Mouse (Mus musculus) kidney, postnatal 0 days (tissue): ENCODE results near the gene Nxnl1. TPM values are rescaled to one million over a fixed set of nuclear protein-coding genes. Genes with fewer than 3 reads are reported as not detected.

Experiments used
- ATAC-seq: fragments of 200-750 bp; cut with Nextera tagmentation; replicated peaks from 2 replicates; pipeline ENCODE4 v1.8.0; 2017; ENCODE audit warnings: low read depth, moderate number of reproducible peaks, moderate TSS enrichment, moderate library complexity; ENCODE audit not compliant: low FRiP score
- DNase-seq: peaks from one replicate; pipeline ENCODE4 v3.0.0-alpha.2; 2016; ENCODE audit warnings: low spot score
- H3K27ac ChIP-seq: fragments of 300-500 bp; sonication (generic); 2 replicates; pipeline ENCODE4 v1.5.1; 2014; ENCODE audit warnings: mild to moderate bottlenecking
- H3K27me3 ChIP-seq: fragments of 300-500 bp; sonication (generic); 2 replicates; pipeline ENCODE4 v1.6.1; 2014; ENCODE audit warnings: low read length, mixed read lengths; ENCODE audit not compliant: insufficient read depth
- H3K36me3 ChIP-seq: fragments of 300-500 bp; sonication (generic); 2 replicates; pipeline ENCODE4 v1.6.1; 2014; ENCODE audit warnings: low read length, mixed read lengths; ENCODE audit not compliant: insufficient read depth
- H3K4me1 ChIP-seq: fragments of 300-500 bp; sonication (generic); replicated peaks from 2 replicates; pipeline ENCODE4 v1.6.1; 2014; ENCODE audit warnings: antibody characterized with exemption, low read length, mixed read lengths; ENCODE audit not compliant: insufficient read depth
- H3K4me2 ChIP-seq: fragments of 300-500 bp; sonication (generic); 2 replicates; pipeline ENCODE4 v1.6.1; 2014; ENCODE audit warnings: mild to moderate bottlenecking, low read length, moderate library complexity, mixed read lengths
- H3K4me3 ChIP-seq: fragments of 300-500 bp; sonication (generic); replicated peaks from 2 replicates; pipeline ENCODE4 v1.5.1; 2014; ENCODE audit warnings: low read depth, low read length
- H3K9ac ChIP-seq: fragments of 300-500 bp; sonication (generic); 2 replicates; pipeline ENCODE4 v1.6.1; 2014; ENCODE audit warnings: low read depth, low read length
- H3K9me3 ChIP-seq: fragments of 300-500 bp; sonication (generic); replicated peaks from 2 replicates; pipeline ENCODE4 v1.6.1; 2016; ENCODE audit warnings: low read length, inconsistent platforms, mixed read lengths
- CTCF ChIP-seq: IDR thresholded peaks from 2 replicates; pipeline ENCODE4 v1.5.1; 2016; ENCODE audit warnings: antibody characterized with exemption, low read depth, mild to moderate bottlenecking, moderate library complexity
- WGBS: fragments of 180-500 bp; shearing (Covaris S2); extraction: QIAGEN DNeasy Blood & Tissue Kit; methylation state at CpG from one replicate; pipeline ENCODE4 v1.1.7; 2014; 5-methylcytosine and 5-hydroxymethylcytosine counted together
- polyA plus RNA-seq: library from polyadenylated mRNA; unstranded; fragments of >200 nt; fragmentation: Nextera tagmentation; extraction: Ambion mirVana; gene quantifications from 2 replicates; pipeline ENCODE4 v1.2.1, GENCODE M21; 2015

Nxnl1 gene
- polyA plus RNA-seq, 1 experiment from 2014 or later, result 0.20 TPM

DNA sequence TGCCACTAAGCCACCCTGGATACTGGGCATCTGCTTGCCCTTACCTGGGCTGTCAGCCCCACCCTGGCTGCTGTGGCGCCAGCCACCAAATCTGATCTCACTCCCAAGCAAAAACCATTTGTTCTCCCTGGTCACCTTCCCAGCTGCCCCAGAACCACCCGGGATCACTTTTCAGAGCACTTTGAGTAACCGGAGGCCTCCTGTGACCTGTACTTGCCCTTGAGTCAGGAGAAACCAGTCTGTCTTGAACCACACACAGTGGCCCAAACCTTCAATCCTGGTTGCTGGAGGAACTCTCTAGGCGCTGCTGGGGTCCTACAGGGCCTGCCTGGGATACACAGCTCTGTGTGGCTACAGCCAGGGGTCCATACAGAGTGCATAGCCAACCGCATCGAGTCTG is 13.6 kb downstream of the Nxnl1 start:
- H3K4me3 ChIP-seq, result no peak overlapping the region
- no peak overlapping the region for H3K9ac ChIP-seq
- 31% methylated on average over 6 of the region's 6 CpGs for WGBS
- no peaks in the 10 kb centered on the region for H3K4me1 ChIP-seq
- H3K27me3 ChIP-seq, result 0 out of 2 replicates have a peak, but pooled peaks cover 1% of the 10 kb centered on the region
- no peaks in the 10 kb centered on the region for H3K9me3 ChIP-seq
- DNase-seq (no peak), ATAC-seq (peak; percentile 36; the same call in 1 of the 2 replicates)
- 0 out of 2 replicates have a peak, but pooled peaks cover 3% of the 10 kb centered on the region for H3K36me3 ChIP-seq
- peak overlapping the region; percentile 57 for H3K27ac ChIP-seq
- H3K4me2 ChIP-seq, result no peak overlapping the region
- no peak for TF ChIP-seq CTCF

DNA sequence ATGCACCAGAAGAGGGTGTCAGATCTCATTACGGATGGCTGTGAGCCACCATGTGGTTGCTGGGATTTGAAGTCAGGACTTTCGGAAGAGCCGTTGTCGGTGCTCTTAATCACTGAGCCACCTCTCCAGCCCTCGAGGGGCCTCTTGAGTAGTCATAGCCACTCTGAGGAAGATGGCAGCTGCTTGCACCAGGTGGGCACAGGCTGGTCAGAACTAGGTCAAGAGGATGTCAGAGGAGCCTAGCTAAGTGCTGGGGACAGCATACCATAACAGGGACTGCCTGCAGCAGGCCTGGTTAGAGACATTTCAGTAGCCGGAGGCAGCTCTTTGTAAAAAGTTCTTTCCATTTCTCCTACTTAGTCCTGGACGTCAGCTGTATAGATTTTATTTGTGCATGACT is 15.6 kb downstream of the Nxnl1 start:
- peak overlapping the region; percentile 44; the same call in 1 of the 2 replicates for H3K27ac ChIP-seq

DNA sequence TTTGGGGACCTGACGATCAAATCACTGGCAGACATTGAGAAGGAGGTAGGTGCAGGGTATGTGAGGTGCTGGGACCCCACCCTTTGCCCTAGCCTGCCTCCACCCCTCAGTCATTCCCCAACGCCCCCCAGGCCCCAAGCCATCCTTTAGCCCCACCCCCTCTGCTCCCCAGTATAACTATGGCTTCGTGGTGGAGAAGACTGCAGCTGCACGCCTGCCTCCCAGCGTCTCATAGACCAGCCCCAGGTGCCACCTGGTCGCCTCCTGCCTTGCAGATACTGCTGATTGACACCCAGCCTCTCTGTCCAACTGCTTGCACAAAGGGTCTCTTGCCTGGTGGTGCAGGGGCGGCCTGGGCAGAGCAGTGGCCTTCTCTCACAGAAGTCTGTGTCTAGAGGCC is 18.8 kb downstream of the Nxnl1 start:
- H3K4me3 ChIP-seq, result no peak overlapping the region
- no peaks in the 10 kb centered on the region for H3K27me3 ChIP-seq
- ATAC-seq (no peak), DNase-seq (no peak)
- H3K9ac ChIP-seq, result no peak overlapping the region
- H3K36me3 ChIP-seq, result peaks cover 23% of the 10 kb centered on the region
- peaks cover 9% of the 10 kb centered on the region; the same call in 1 of the 2 replicates for H3K4me1 ChIP-seq
- 89% methylated on average over 7 of the region's 7 CpGs for WGBS
- H3K9me3 ChIP-seq, result no peaks in the 10 kb centered on the region
- H3K27ac ChIP-seq, result no peak overlapping the region
- TF ChIP-seq CTCF, result no peak
- H3K4me2 ChIP-seq, result no peak overlapping the region

More for the DNA sequence above, 15.6 kb downstream of the Nxnl1 start:
- Histone ChIP-seq H3K4me2 (no peak overlapping the region), H3K9ac (no peak overlapping the region), H3K4me3 (no peak overlapping the region), H3K36me3 (peaks cover 20% of the 10 kb centered on the region), H3K9me3 (no peaks in the 10 kb centered on the region), H3K27me3 (no peaks in the 10 kb centered on the region), H3K4me1 (no peaks in the 10 kb centered on the region)
- ATAC-seq (no peak), DNase-seq (no peak)
- TF ChIP-seq CTCF, result no peak
- WGBS, result 68% methylated on average over 7 of the region's 7 CpGs

DNA sequence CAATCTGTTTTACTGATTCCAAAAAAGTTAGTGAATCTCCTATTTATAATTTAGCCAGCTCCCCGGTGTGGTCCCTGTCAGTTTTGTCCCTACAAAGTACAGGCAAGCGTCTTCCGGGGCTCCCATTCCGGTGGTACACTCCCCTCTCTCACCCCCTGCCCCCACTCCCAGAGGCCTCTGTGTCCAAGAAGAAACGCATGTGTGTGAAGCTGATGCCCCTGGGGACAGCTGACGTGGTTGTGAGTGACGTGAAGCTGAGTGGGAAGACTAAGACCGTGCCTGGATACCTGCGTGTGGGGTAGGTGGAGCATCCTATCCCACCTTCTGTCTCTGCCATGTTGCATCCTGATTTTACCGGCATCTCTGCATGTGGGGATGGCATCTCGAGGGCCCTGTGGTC is 21.3 kb downstream of the Nxnl1 start:
- H3K4me1 ChIP-seq, result peaks cover 9% of the 10 kb centered on the region; the same call in 1 of the 2 replicates
- H3K4me3 ChIP-seq, result no peak overlapping the region
- no peak for ATAC-seq
- 93% methylated on average over 11 of the region's 11 CpGs for WGBS
- no peak overlapping the region for H3K27ac ChIP-seq
- no peak for DNase-seq
- TF ChIP-seq CTCF, result no peak
- H3K36me3 ChIP-seq, result peaks cover 23% of the 10 kb centered on the region
- H3K4me2 ChIP-seq, result no peak overlapping the region
- H3K9me3 ChIP-seq, result no peaks in the 10 kb centered on the region
- no peaks in the 10 kb centered on the region for H3K27me3 ChIP-seq
- no peak overlapping the region for H3K9ac ChIP-seq

DNA sequence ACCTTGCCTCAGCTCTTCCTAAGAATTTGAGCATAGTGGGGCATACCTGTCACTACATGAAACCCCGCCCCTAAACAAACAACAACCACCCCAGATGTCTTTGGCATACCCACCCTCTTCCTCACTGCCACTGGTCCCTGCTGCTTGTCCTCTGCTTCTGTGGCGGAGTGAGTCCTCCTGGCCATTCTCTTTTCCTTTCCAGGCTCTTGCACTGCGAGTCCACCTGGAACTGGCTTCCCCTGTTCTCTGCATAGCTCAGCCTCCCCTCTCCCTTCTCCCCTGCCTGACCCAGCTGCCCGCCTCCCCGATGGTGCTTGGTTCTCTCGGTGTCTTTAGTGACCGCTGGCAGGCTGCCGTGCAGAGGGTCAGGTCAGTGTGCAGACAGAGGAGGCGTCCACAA is 22.6 kb downstream of the Nxnl1 start:
- Histone ChIP-seq H3K9me3 (no peaks in the 10 kb centered on the region), H3K9ac (no peak overlapping the region), H3K36me3 (peaks cover 23% of the 10 kb centered on the region), H3K4me3 (peak overlapping the region; percentile 70; the same call in 1 of the 2 replicates), H3K27me3 (no peaks in the 10 kb centered on the region), H3K4me1 (peaks cover 9% of the 10 kb centered on the region; the same call in 1 of the 2 replicates), H3K4me2 (peak overlapping the region; percentile 68), H3K27ac (no peak overlapping the region)
- 74% methylated on average over 9 of the region's 9 CpGs for WGBS
- TF ChIP-seq CTCF, result no peak
- DNase-seq, result no peak
- no peak for ATAC-seq

DNA sequence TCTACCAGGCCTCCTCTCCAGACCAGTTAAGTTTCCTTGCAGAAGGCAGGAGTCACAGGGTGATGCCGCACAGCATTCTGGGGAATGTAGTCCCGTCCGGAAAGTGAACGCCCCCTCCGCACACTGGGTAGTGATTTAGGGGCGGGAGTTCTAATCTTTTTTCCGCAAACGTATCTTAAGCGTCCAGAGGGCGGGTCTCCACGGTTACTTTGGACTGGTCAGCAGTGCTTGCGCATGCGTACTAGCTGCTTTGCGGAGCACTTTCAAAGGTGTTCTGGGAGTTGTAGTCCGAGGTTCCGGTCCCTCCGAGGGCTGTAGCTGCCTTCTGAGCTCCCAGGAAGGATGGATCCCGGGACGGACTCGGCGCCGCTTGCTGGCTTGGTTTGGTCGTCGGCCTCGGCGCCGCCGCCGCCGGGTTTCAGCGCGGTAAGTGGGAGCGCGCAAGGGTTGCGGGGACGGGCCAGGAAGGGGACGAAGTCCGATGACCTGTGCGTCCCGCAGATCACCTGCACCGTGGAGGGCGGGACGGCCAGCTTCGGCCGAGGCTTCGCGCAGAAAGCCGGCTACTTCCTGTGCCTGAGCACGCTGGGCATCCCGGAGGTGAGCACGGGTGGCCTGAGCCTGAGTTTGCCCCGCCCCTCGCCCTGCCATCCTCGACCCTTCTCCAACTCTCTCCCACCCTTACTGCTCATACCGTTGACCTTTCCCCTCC is 23.6 kb downstream of the Nxnl1 start, which contains the start of gene Mvb12a:
TSS of gene Mvb12a (plus strand) at position 291 of the 712 bp plus-strand sequence.
- H3K27me3 ChIP-seq, result no peaks in the 10 kb centered on the region
- H3K4me1 ChIP-seq, result peaks cover 9% of the 10 kb centered on the region; the same call in 1 of the 2 replicates
- peak within 1 kb of the TSS; percentile 62 for H3K9ac ChIP-seq
- ATAC-seq (peak; percentile 96), DNase-seq (peak; percentile 100)
- H3K36me3 ChIP-seq, result peaks cover 20% of the 10 kb centered on the region
- H3K27ac ChIP-seq, result peak within 1 kb of the TSS; percentile 69
- H3K9me3 ChIP-seq, result no peaks in the 10 kb centered on the region
- H3K4me2 ChIP-seq, result peak within 1 kb of the TSS; percentile 68
- peak within 1 kb of the TSS; percentile 70 for H3K4me3 ChIP-seq
- no peak for TF ChIP-seq CTCF
- WGBS, result under 1% methylated on average over 55 of the region's 55 CpGs
